Mouse (Mus musculus): ENCODE measurements around the gene Dmrt3. TPM values are rescaled to one million over a fixed set of nuclear protein-coding genes. Genes with fewer than 3 reads are reported as not detected.

The Dmrt3 gene
- total RNA-seq, 2 experiments from 2014 or later: not detected

GRCm38 (mm10) chr19:25613476-25614300, 3.6 kb downstream of the Dmrt3 start:
- ATAC-seq (replicated peaks; ENCODE audit: low FRiP score, low TSS enrichment, poor library complexity, severe bottlenecking): no peak

GRCm38 (mm10) chr19:25615889-25616288, 5.8 kb downstream of the Dmrt3 start:
- no peak for ATAC-seq (replicated peaks; ENCODE audit: low FRiP score, low TSS enrichment, poor library complexity, severe bottlenecking)

GRCm38 (mm10) chr19:25622291-25623251, 12.5 kb downstream of the Dmrt3 start:
- peak; percentile 84 for ATAC-seq (replicated peaks; ENCODE audit: low FRiP score, low TSS enrichment, poor library complexity, severe bottlenecking)

GRCm38 (mm10) chr19:25628490-25628889, 18.4 kb downstream of the Dmrt3 start:
- ATAC-seq (replicated peaks; ENCODE audit: low FRiP score, low TSS enrichment, poor library complexity, severe bottlenecking): peak; percentile 80

GRCm38 (mm10) chr19:25635119-25635518, 25.0 kb downstream of the Dmrt3 start:
- no peak for ATAC-seq (replicated peaks; ENCODE audit: low FRiP score, low TSS enrichment, poor library complexity, severe bottlenecking)

- ATAC-seq (replicated peaks; ENCODE audit: low FRiP score, low TSS enrichment, poor library complexity, severe bottlenecking): 0 out of 2 replicates have a peak, but pooled peaks have one; percentile 26
Measured at GRCm38 (mm10) chr19:25635622-25636244, 25.6 kb downstream of the Dmrt3 start.

- no peak for ATAC-seq (replicated peaks; ENCODE audit: low FRiP score, low TSS enrichment, poor library complexity, severe bottlenecking)
Measured at GRCm38 (mm10) chr19:25638766-25639361, 28.8 kb downstream of the Dmrt3 start.

GRCm38 (mm10) chr19:25641786-25642185, 31.7 kb downstream of the Dmrt3 start:
- ATAC-seq (replicated peaks; ENCODE audit: low FRiP score, low TSS enrichment, poor library complexity, severe bottlenecking): no peak

- no peak for ATAC-seq (replicated peaks; ENCODE audit: low FRiP score, low TSS enrichment, poor library complexity, severe bottlenecking)
Measured at GRCm38 (mm10) chr19:25647136-25647535, 37.0 kb downstream of the Dmrt3 start.

GRCm38 (mm10) chr19:25648701-25649100, 38.6 kb downstream of the Dmrt3 start:
- no peak for ATAC-seq (replicated peaks; ENCODE audit: low FRiP score, low TSS enrichment, poor library complexity, severe bottlenecking)

GRCm38 (mm10) chr19:25650474-25650873, 40.4 kb downstream of the Dmrt3 start:
- no peak for ATAC-seq (replicated peaks; ENCODE audit: low FRiP score, low TSS enrichment, poor library complexity, severe bottlenecking)

GRCm38 (mm10) chr19:25652560-25652959, 42.5 kb downstream of the Dmrt3 start:
- ATAC-seq (replicated peaks; ENCODE audit: low FRiP score, low TSS enrichment, poor library complexity, severe bottlenecking): no peak

GRCm38 (mm10) chr19:25654034-25654749, 44.1 kb downstream of the Dmrt3 start:
- no peak for ATAC-seq (replicated peaks; ENCODE audit: low FRiP score, low TSS enrichment, poor library complexity, severe bottlenecking)

GRCm38 (mm10) chr19:25665486-25666339, 55.6 kb downstream of the Dmrt3 start:
- ATAC-seq (replicated peaks; ENCODE audit: low FRiP score, low TSS enrichment, poor library complexity, severe bottlenecking): no peak

- ATAC-seq (replicated peaks; ENCODE audit: low FRiP score, low TSS enrichment, poor library complexity, severe bottlenecking): no peak
Measured at GRCm38 (mm10) chr19:25667836-25668235, 57.7 kb downstream of the Dmrt3 start.

- ATAC-seq (replicated peaks; ENCODE audit: low FRiP score, low TSS enrichment, poor library complexity, severe bottlenecking): no peak
Measured at GRCm38 (mm10) chr19:25669593-25670248, 59.6 kb downstream of the Dmrt3 start.

- no peak for ATAC-seq (replicated peaks; ENCODE audit: low FRiP score, low TSS enrichment, poor library complexity, severe bottlenecking)
Measured at GRCm38 (mm10) chr19:25670571-25671285, 60.6 kb downstream of the Dmrt3 start.
